Mouse (Mus musculus) mouse embryonic stem cell (cell line): ENCODE data around the gene Mad2l2.

Experiments used
- in situ Hi-C, 2 experiments: fragments of 300-500 bp; cut with MboI; formaldehyde crosslinking; loops; 1 replicate in 1 of 2; 3 replicates in 1 of 2; pipeline ENCODE4 v1.14.3; 2019 to 2020; ENCODE audit warnings: low sequenced_read_pairs in 2 of 2, low pct_unique_long_range_greater_than_20kb in 1 of 2, mixed read lengths in 1 of 2; ENCODE audit not compliant: unreplicated experiment in 1 of 2

Mad2l2 gene

GRCm38 (mm10) chr4:148101801-148102527 lies 28.2 kb upstream of the Mad2l2 start:
- in situ Hi-C loops, result no loop called here

GRCm38 (mm10) chr4:148104146-148104545 lies 26.0 kb upstream of the Mad2l2 start:
- in situ Hi-C loops, result no loop called here

- in situ Hi-C loops, result no loop called here
These were observed 22.4 kb upstream of the Mad2l2 start for GRCm38 (mm10) chr4:148107621-148108291.

DNA sequence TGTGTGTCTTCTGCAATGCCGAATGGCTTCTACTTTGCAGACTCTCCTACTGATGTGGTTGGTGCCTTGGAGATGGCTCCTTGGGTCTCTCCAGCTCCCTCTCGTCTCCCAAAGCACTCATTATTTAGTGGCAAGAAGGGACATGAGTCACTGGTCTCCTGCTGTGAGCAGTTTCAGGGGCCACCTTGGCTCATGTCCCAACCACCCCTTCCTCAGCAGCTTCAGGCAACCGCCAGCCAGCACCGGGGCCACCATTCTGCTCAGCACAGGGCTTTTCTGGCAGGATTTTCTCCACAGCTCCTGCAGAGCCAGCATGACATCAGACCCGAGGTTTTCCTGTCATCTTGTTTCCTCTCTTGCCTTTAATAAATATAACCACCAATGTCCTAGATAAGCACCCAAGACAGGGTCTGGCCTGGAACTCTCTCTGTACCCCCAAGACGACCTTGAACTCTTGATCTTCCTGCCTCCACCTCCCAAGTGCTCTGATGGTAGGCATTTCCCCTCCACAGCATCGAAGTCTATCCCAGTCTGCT lies 21.6 kb upstream of the Mad2l2 start:
- in situ Hi-C loops, result no loop called here

- in situ Hi-C loops, result no loop called here
These were observed 21.0 kb upstream of the Mad2l2 start for GRCm38 (mm10) chr4:148109215-148109614.

DNA sequence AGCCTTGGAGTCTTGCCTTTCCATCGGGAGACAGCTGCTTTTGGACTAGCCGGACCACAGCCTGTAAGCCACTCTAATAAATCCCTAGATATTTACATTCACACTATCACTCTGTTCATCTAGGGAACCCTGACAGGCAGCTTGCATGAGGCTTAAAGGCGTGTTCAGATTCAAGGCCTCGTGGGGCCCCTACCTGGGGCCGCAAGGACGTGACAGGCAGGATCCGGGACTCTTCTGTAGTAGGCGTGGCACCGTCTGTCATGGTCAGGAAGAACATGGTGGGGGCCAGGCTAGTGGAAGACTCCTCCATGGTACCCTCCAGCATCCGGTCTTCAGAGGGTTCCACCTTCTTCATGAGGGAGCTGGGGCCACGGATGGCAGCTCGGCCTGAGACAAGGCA lies 17.7 kb upstream of the Mad2l2 start:
- in situ Hi-C loops, result loop anchor here in 1 of 2 experiments (10.0 kb wide), 1 partner anchor 52 kb away; the partner anchor contains the start of genes Fbxo2 and Fbxo44

- in situ Hi-C loops, result loop anchor here (5.0 to 10.0 kb wide), 2 partner anchors 37 to 50 kb away; partner anchors contain the start of genes Fbxo2 (in 1 of the 2), Fbxo44 (in 1 of the 2) and Fbxo6 (in 1 of the 2)
These were observed 15.3 kb upstream of the Mad2l2 start for GRCm38 (mm10) chr4:148114758-148115391.

DNA sequence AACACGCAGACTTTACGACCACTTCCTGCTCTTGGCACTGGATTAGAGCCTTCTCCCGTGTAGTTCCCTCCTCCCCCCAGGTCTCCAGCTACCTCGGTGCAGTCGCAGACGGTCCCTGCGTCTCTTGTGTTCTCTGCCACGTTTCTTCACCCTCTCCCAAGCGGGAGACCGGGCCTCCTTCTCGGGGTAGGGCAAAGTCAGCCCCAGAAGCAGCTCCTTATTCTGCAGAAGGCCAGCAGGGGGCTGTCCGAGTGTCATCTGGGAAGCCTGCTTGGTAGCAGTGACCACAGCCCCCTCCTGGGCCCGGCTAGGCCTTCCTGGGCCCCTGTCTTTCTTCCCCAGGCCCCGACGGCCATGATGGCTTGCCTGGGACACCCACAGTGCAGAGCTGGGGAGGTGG lies 14.7 kb upstream of the Mad2l2 start:
- in situ Hi-C loops, result loop anchor here (5.0 to 10.0 kb wide), 2 partner anchors 37 to 49 kb away; partner anchors contain the start of genes Fbxo2 (in 1 of the 2), Fbxo44 (in 1 of the 2) and Fbxo6 (in 1 of the 2)

DNA sequence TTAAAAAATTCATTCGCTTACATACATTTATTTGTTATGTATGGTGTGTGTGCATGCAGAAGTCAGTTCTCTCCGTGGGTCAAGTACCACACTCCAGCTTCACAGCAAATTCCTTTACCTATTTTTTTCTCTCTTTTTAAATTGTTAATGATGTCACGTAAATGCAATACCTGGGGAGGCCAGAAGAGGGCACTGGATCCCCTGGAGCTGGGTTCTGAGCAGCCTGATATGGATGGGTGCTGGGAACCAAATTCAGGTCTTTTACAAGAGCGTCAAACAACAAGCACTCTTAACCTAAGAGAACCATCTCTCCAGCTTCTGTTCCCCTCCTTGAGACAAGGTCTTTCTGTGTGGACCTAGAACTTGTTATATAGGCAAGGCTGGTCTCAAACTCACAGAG lies 13.5 kb upstream of the Mad2l2 start:
- in situ Hi-C loops, result loop anchor here (5.0 to 10.0 kb wide), 2 partner anchors 36 to 48 kb away; partner anchors contain the start of genes Fbxo2 (in 1 of the 2), Fbxo44 (in 1 of the 2) and Fbxo6 (in 1 of the 2)

GRCm38 (mm10) chr4:148117392-148117791 lies 12.8 kb upstream of the Mad2l2 start:
- in situ Hi-C loops, result loop anchor here (5.0 to 10.0 kb wide), 2 partner anchors 35 to 47 kb away; partner anchors contain the start of genes Fbxo2 (in 1 of the 2), Fbxo44 (in 1 of the 2) and Fbxo6 (in 1 of the 2)

DNA sequence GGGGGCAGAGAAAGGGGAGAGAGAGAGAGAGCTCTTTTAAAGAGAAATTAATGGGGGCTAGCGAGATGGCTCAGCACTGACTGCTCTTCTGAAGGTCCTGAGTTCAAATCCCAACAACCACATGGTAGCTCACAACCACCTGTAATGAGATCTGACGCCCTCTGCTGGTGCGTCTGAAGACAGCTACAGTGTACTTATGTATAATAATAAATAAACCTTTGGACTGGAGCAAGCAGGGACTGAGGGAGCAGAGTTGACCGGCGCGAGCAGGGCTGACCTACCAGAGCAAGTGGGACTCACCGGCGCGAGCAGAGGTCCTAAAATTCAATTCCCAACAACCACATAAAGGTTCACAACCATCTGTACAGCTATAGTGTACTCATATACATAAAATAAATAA lies 10.6 kb upstream of the Mad2l2 start:
- in situ Hi-C loops, result loop anchor here (5.0 to 10.0 kb wide), 2 partner anchors 33 to 45 kb away; partner anchors contain the start of genes Fbxo2 (in 1 of the 2), Fbxo44 (in 1 of the 2) and Fbxo6 (in 1 of the 2)

- in situ Hi-C loops, result no loop called here
These were observed 9.6 kb upstream of the Mad2l2 start for GRCm38 (mm10) chr4:148120555-148120954.

DNA sequence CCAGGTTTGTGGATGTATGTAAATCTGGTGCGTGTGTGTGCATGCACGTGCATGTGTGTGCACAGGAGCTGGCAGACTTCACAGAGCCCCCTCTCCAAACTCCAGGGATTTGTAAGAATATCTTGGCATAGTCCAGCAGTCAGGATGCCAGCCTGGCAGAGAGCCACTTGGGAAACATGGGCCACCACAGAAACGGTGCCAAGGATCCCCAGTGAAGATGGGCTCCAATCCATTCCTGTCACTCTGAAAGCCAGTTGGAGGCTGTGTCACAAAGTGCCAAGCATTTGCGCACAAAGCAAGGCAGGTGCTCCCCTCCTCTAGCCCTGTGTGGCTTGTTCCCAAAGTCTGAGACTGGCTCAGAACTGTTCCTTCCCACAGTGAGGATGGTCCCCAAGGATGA lies 8.8 kb upstream of the Mad2l2 start:
- in situ Hi-C loops, result no loop called here

DNA sequence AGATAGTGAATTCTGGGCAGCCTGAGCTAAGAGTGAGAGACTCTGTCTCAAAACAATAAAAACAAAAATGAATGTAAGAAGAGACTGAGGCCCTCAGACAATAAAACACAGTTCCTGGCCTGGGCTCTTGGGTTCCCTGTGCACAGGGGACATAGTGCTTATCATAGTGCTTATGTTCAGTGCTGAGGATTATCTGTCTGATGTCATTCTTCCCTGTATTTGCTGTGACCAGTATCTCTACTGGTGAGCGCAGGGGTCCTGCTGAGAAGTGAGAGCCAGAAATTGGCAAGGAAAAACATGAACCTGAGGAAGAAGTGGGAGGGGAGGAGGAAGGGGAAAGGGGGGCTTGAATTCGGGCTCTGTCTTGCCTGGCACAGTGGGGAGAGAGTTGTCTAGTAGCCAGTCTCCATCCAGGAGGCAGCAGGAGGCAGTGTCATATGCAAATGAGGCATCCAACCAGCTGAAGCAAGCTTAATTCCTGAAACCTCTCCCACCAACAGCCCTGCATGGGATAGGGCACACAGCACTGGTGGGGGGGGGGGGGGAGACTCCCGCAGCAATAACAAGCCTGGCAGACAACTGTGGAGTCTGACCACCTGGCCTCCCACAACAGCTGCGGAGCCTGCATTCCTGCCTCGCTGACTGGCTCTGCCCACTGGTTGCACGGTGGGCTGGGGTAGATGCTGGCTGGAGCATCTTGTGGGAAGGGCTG lies 8.0 kb upstream of the Mad2l2 start:
- in situ Hi-C loops, result no loop called here

DNA sequence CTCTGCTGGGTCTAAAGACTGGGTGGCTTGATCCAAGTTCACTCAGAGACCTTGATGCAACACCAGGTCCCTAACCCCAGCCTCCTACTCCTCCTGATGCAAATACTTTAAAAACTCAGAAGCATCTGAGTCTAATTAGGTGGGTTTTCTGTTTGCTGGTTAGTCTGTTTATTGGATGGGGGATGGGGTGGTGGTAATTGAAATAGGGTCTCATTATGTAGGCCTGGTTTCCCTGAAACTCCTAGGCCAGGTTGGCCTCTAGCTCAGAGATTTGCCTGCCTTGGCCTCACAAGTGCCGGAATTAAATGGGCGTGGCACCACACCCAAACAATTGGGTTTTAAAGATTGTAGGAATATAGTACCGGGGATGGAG lies 7.5 kb upstream of the Mad2l2 start:
- in situ Hi-C loops, result no loop called here

DNA sequence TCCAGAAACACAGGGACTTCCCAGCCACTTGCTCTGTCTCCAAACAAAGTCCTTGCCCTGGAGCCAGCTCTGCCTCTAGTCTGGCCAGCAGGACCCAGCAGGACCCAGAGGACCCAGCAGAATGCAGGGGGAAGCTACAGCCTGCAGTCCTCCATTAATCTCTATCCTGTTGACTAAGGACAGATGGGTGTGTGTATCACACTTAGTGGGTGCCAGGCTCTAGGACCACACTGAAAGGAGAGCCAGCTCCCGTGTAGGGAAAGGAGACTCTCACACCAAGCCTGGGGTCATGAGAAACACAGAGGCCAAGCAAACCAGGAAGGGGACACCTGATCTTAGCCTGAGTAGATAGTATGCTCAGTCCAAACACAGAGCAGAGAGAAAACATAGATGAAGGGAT lies 1.9 kb upstream of the Mad2l2 start:
- in situ Hi-C loops, result no loop called here

GRCm38 (mm10) chr4:148128672-148129071 lies 1.5 kb upstream of the Mad2l2 start:
- in situ Hi-C loops, result no loop called here
